Mouse (Mus musculus) lung, postnatal 4 days (tissue): ENCODE measurements at regions not wholly inside any gene's neighbourhood (a gene's known extent, or its start where the extent isn't known, plus 50 kb on each side); places are given as distances from the start of the nearest gene placed in this dataset.

Source experiments
- DNase-seq, 2 experiments: peaks; one replicate each; pipeline ENCODE4 v3.0.0; 2021

- DNase-seq = peak; percentile 68 to 85
Measured at GRCm38 (mm10) chr13:102593405-102594200, 99.8 kb upstream of the Cd180 start.

- DNase-seq = peak; percentile 26 to 32
Measured at GRCm38 (mm10) chr13:102594201-102594600, 99.2 kb upstream of the Cd180 start.

GRCm38 (mm10) chr13:102595602-102596001, 97.8 kb upstream of the Cd180 start:
- DNase-seq = no peak

GRCm38 (mm10) chr13:102596101-102596500, 97.3 kb upstream of the Cd180 start:
- DNase-seq = no peak

- no peak for DNase-seq
Measured at GRCm38 (mm10) chr13:102598181-102598580, 95.2 kb upstream of the Cd180 start.

- no peak for DNase-seq
Measured at GRCm38 (mm10) chr13:102599602-102600001, 93.8 kb upstream of the Cd180 start.

- no peak for DNase-seq
Measured at GRCm38 (mm10) chr13:102600026-102600425, 93.3 kb upstream of the Cd180 start.

- DNase-seq = no peak
Measured at GRCm38 (mm10) chr13:102624461-102624860, 68.9 kb upstream of the Cd180 start.

- peak; percentile 73 for DNase-seq
Measured at GRCm38 (mm10) chr13:102625171-102625835, 68.1 kb upstream of the Cd180 start.

- no peak for DNase-seq
Measured at GRCm38 (mm10) chr13:102625836-102626340, 67.5 kb upstream of the Cd180 start.

- no peak for DNase-seq
Measured at GRCm38 (mm10) chr13:102627786-102628185, 65.6 kb upstream of the Cd180 start.

- DNase-seq = no peak
Measured at GRCm38 (mm10) chr13:102629176-102629575, 64.2 kb upstream of the Cd180 start.

- DNase-seq = no peak
Measured at GRCm38 (mm10) chr13:102634236-102634957, 59.0 kb upstream of the Cd180 start.

- no peak for DNase-seq
Measured at GRCm38 (mm10) chr13:102636032-102636431, 57.3 kb upstream of the Cd180 start.

- DNase-seq = no peak
Measured at GRCm38 (mm10) chr13:102637059-102637458, 56.3 kb upstream of the Cd180 start.

- no peak for DNase-seq
Measured at GRCm38 (mm10) chr13:102639651-102640050, 53.7 kb upstream of the Cd180 start.

GRCm38 (mm10) chr13:102640171-102640570, 53.2 kb upstream of the Cd180 start:
- DNase-seq = no peak
